Mouse (Mus musculus): Measurements from ENCODE around the gene Fbxo46.
"Not testable (repeated sequence)": the region's sequence is repeated elsewhere in the genome, so short reads cannot be mapped to it uniquely, and the experiment has no call there.

Fbxo46 gene

DNA sequence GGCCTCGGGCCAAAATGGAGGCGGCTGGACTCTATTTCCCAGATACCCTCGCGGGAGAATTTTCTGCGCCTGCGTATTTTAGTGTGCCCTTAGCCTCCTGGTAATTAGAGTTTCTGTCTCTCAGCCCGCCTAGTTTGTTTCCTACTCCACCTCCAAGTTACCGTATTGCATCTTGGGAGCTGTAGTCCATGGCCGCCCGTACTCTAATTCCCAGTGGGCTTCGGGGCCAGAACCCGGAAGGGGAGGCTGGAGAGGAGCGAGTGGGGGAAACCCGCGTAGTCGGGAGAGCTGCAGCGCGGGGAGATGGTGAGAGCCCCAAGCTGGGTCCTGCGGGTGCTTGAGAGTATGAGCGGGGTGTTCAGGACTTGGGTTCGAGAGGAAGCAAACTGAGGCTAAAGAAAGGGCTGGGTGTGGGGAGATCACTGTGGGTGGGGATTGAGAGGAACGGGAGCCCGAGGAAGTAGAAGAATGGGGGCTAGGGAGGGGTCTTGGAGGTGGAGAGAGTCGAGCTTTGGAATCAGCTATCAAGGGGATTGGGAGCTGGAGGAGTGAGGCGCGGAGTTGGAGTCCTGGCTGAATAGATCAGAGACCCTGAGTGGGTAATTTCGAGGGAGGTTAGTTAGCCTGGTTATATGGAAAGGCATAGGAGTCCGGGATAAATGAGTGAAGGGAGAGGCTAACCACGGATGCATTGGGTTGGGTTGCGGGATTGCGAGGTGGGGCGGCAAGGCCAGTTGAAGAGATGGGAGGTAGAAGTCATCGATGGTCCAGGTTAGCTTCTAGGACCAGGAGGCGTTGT, at the start of gene Fbxo46:
TSS of gene Fbxo46 (plus strand) at position 229 of the 799 bp plus-strand sequence.
- DNase-seq (ENCODE audit: low spot score), result peak; percentile 95

DNA sequence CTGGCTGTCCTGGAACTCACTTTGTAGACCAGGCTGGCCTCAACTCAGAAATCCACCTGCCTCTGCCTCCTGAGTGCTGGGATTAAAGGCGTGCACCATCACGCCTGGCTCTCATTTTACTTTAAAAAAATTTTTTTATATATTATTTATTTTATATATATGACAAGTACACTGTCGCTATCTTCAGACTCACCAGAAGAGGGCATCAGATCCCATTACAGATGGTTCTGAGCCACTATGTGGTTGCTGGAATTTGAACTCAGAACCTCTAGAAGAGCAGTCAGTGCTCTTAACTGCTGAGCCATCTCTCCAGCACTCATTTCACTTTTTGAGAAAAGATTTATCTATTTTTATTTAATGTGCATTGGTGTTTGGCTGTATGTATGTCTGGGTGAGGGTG, 48.6 kb upstream of the Fbxo46 start:
- DNase-seq (ENCODE audit: low spot score), result not testable (repeated sequence)

DNA sequence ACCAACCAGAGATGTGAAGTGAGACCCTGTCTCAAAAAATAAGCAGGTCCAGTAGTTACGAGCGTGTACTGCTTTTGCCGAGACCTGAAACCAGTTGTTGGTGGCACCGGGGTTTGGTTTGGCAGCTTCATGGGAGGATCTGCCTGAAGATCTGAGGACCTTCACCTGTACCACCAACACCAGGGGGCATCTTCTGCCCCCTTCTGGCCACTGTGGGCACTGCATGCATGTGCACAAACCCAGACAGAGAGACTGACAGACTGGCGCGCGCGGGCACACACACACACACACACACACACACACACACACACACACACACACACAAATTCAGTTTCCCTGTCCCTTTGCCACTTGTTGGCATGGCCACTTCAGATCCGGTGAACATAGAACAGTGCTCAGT, 46.2 kb upstream of the Fbxo46 start:
- DNase-seq (ENCODE audit: low spot score), result peak; percentile 55

DNA sequence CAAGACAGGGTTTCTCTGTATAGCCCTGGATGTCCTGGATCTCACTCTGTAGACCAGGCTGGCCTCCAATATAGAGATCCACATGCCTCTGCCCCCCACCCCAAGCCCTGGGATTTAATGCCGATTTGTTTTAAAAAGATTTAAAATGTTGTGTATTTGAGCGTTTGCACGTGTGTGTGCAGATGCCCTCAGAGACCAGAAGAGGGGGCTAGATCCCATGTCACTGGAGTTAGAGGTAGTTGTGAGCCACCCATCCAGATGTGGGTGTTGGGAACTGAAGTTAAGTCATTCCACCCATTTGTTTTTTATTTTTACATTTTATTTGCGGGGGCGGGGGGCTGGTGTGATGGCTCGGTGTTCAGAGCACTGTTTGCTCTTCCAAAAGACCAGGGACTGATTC, 45.2 kb upstream of the Fbxo46 start:
- no peak for DNase-seq (ENCODE audit: low spot score)

DNA sequence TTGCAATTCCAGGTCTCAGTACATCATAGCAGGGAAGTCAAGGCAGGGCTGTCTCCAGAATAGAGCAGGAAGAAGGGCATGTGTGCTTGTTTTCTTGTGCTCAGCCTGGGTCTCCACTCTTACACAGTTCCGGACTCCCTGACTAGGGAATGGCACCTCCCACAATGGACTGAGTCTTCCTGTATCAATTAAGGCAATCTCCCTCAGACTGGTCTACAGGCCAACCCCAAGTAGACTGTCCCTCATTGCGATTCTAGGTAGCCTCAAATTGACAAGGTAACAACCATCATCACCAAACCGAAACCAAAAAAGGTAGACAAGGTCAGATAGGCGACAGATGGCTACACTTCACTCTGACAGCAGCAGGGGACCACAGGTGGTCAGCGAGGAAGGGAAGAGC, 44.4 kb upstream of the Fbxo46 start:
- peak; percentile 6 for DNase-seq (ENCODE audit: low spot score)

DNA sequence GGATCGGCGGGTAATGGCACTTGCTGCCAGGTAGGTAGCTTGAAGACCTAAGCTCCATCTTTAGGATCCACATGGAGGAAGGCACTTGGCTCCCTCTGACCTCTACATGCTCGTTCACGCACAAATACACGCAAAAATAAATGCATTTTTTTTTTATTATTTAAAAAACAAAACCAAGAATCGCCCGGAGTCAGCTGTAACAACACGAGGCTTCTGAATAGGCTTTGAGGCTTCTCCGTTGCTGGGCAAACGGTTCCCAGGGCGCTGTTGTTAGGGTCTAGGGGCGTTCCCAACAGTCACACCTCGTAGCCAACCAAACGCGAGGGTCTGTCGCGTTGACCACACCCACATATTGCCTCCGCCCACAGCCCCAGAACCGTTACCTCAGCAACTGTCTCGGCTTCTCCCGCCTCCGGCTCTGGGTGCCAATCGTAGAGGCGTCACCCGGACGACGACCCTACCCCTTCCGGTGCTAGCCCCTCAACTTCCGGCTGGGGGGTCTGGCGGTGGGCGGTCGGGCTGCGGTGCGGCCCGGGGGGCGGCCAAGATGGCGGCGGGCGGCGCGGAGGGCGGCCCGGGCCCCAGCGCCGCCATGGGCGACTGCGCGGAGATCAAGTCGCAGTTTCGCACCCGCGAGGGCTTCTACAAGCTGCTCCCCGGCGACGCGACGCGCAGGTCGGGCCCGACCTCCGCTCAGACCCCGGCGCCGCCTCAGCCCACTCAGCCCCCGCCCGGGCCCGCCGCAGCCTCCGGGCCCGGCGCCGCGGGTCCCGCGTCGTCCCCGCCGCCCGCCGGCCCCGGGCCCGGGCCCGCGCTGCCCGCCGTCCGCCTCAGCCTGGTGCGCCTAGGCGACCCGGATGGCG, 43.7 kb upstream of the Fbxo46 start, which contains the start of gene Dmwd:
TSS of gene Dmwd (plus strand) at position 505 of the 863 bp plus-strand sequence.
- DNase-seq (ENCODE audit: low spot score), result peak; percentile 99

DNA sequence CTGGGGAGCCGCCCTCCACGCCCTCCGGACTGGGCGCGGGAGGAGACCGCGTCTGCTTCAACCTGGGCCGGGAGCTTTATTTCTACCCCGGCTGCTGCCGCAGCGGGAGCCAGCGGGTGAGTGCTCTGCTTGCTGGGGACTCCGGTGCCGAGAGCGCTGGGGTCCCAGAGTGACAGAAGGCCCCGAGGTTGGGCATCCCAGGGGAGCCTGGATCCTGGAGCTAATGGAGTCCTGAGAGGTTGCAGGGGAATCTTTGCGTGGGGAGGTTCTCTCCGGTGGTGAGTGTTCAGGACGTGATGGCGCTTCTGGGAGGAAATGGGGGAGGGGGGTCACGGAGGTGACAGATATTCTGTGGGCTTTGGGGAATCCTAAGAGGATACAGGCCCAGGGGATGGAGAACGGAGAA, 43.1 kb upstream of the Fbxo46 start:
- DNase-seq (ENCODE audit: low spot score), result peak; percentile 58

DNA sequence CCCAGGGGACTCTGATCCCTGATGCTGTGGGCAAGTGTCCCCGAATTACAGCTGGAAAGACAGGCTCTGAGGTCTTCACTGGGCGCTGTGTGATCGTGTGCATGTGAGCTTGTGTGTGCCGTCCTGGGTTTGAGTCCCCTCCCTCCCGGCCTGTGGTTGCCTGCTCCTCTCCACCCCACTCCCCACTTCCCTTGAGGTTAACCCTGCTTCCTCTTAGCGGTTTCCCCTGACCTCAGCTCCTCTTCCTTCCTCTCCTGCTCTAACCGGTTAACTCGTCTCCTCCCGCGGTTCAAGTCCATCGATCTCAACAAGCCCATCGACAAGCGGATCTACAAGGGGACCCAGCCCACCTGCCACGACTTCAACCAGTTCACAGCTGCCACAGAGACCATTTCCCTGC, 41.9 kb upstream of the Fbxo46 start:
- no peak for DNase-seq (ENCODE audit: low spot score)

DNA sequence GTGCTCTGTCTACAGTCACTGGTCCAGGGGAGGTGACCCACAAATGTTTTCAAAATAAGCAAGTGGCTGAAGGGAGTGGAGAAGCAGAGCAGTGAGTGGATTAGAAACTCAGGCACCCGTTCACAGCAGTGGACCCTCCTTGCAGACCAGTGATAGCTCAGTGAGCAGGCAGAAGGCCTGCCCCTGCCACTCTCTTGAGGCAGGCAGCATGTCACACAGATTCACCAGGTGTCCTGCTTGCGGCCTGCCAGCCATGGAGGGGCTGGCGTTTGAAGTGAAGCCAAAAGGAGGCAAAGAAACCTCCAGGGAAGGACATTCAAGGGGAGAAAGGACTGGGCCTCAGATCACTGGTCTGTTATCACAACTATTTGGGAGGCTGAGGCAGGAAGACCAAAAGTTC, 40.9 kb upstream of the Fbxo46 start:
- DNase-seq (ENCODE audit: low spot score), result peak; percentile 48

DNA sequence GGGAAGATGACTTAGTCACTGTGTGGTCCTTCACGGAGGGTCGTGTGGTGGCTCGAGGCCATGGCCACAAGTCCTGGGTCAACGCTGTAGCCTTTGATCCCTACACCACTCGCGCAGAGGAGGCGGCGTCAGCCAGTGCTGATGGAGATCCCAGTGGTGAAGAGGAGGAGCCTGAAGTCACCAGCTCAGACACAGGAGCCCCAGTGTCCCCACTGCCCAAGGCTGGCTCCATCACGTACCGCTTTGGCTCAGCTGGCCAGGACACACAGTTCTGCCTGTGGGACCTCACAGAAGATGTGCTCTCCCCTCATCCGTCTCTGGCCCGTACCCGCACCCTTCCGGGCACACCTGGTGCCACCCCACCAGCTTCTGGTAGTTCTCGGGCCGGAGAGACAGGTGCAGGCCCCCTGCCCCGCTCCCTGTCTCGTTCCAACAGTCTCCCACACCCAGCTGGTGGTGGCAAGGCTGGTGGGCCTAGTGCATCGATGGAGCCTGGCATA, 39.2 kb upstream of the Fbxo46 start:
- peak; percentile 11 for DNase-seq (ENCODE audit: low spot score)

DNA sequence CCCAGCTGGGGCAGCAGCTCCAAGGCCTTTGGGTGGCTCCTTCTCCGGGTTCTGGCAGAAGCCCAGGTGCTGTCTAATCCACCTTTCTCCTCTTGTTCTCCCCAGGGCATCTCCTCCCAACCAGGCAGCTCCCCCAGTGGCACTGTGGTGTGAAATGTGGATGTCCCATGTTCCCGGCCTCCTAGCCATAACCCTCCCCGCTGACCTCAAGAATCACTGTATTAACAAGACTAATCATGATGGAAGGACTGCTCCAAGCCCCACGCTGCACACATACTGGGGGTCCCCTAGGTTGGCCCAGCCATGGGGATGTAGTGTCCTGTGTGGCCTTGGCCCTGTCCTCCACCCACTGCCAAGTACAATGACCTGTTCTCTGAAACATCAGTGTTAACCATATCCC, 37.5 kb upstream of the Fbxo46 start:
- DNase-seq (ENCODE audit: low spot score), result peak; percentile 35

DNA sequence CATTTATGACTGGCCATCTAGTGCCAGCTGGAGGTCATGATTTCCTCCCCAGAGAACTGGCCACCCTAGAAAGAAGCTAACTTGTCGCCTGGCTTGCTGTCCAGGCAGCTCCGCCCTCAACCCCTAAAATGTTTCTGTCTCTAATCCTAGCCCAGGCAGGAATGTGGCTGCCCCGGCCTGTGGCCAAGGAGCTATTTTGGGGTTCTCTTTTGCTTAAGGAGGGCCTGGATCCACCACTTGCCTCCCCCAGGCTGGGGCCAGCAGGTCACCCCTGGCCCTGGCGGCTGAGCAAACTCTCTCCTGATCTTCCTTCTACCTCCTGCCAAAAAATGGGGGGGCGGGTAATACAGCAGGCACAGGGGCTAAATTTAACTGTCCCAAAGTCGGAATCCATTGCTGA, 36.6 kb upstream of the Fbxo46 start:
- DNase-seq (ENCODE audit: low spot score), result no peak

DNA sequence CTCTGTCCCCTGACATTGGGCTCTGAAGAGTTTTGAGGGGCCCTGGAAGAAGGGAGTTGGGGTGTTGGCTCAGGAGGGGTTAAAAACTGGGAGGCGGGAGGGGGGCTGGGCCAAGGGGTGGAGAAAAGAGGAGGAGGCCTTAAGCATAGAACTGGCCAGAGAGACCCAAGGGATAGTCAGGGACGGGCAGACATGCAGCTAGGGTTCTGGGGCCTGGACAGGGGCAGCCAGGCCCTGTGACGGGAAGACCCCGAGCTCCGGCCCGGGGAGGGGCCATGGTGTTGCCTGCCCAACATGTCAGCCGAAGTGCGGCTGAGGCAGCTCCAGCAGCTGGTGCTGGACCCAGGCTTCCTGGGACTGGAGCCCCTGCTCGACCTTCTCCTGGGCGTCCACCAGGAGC, 36.0 kb upstream of the Fbxo46 start, which contains the start of gene Dmpk:
TSS of gene Dmpk (plus strand) at position 149 of the 400 bp plus-strand sequence.
- no peak for DNase-seq (ENCODE audit: low spot score)

DNA sequence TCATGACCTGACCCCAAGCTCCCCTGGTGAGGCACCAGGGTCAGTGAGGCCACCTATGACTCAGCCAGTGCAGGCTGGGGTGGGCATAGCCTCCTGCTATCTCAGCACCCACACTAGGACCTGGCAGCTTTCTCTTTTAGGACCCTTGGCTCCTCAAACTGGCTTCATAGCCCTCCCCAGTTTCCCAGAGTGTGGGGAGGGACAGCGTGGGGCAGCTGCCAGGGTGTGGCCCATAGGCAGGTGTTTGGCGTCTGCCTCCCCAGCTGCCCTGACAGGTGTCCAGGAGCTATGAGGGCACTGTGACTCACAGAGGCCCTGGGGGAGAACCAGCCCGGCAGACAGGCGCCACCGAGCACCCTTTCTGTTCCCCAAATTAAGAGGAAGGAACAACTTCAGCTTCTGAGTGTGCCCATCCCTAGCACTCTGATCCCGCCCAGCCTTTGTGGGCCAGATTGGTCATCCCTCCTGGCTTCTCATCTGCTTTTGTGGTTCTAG, 35.3 kb upstream of the Fbxo46 start:
- no peak for DNase-seq (ENCODE audit: low spot score)

DNA sequence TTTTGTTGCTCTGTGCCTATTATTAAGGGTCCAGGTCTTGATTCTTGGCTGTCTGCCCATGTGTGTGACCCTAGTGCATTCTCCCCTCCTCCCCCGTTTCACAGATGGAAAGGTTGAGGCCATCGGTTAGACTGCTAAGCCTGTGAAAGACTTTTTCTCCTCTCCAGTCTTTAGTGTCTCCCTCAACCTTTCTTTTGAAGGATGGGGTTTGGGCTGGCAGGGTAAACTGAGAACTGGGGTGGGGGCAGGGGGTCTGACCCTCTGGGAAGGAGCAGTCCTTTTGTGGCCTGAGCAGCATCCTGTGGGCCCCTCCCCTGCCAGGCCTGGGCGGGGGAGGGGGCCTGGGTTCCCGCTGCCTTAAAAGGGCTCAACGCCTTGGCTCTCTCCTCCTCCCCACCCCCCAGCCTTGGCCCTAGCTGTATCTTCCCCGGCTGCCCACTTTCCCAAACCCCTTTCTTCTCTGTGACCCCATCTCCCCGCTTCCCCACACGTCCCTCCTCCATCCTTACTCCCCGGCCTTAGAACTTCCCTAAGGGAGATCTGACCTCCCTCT, 34.7 kb upstream of the Fbxo46 start:
- DNase-seq (ENCODE audit: low spot score), result no peak

DNA sequence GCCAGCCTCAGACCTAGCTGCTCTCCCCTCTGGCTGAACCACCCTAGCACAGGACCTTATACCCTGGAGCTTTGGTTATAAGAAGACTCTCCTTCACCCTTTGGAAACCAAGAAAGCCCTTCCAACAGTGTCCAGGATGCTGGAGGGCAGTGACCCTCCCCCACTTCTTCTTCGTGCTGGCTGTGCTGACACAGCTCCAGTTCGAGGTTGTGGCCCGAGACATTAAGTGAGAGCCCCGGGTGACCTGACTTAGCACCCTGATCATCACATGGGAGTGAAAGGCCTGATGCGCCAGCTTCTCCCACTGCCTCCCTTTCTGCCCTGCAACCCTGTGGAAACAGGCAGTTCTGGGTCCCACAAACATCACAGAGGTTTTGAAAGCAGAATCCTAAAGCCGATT, 34.2 kb upstream of the Fbxo46 start:
- no peak for DNase-seq (ENCODE audit: low spot score)

DNA sequence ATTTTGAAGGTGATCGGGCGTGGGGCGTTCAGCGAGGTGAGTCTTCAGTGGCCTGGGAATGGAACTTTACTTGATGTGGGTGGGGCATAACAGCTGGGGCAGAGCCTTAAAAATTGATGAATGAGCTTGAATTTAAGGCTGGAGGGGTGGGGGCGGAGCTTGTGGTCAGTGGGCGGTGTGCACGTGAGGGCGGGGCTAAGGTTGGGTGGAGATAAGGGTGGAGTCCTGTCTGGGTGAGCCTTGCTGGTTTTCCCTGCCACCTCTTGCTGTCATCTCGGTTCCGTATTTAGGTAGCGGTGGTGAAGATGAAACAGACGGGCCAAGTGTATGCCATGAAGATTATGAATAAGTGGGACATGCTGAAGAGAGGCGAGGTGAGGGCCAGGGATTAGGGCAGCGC, 33.6 kb upstream of the Fbxo46 start:
- no peak for DNase-seq (ENCODE audit: low spot score)

DNA sequence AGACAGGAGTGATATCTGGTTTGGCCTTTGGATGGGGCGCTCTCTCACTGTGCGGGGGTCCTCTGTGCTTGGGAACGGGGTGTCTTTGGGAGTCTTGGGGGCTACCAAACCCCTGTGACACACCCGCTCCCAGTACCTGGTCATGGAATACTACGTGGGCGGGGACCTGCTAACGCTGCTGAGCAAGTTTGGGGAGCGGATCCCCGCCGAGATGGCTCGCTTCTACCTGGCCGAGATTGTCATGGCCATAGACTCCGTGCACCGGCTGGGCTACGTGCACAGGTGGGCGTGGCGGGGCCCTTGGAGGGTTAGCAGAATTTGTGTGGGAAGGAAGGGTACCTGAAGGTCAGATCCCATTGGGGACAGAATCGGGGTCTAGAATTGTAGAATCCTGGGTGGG, 32.9 kb upstream of the Fbxo46 start:
- DNase-seq (ENCODE audit: low spot score), result no peak

DNA sequence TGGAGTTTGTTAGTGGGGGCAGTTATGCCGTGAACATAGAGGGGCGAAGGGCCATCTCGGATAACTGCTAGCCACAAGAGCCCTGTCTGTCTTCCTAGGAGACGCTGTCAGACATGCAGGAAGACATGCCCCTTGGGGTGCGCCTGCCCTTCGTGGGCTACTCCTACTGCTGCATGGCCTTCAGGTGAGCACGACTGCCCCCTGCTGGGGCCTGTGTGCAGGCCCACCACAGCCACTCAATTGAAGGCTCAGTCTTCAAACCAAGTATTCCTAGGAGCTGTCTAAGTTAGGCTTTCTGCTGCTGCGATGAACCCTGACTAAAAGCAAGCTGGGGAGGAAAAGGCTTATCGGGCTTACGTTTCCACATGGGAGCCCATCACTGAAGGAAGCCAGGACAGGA, 30.8 kb upstream of the Fbxo46 start:
- DNase-seq (ENCODE audit: low spot score), result no peak

DNA sequence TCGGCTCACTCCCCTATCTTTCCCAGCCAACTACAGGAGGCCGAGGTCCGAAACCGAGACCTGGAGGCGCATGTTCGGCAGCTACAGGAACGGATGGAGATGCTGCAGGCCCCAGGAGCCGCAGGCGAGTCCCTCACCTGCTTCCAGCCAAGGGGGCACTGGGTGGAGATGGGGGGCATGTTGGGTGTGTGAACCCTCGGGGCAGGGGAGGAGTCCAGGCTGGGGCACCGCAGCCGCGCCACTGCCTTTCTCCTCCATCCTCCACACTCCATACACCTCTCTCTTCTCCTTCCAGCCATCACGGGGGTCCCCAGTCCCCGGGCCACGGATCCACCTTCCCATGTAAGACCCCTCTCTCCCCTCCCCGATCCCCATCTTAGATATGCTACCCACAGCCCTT, 27.7 kb upstream of the Fbxo46 start:
- DNase-seq (ENCODE audit: low spot score), result no peak

DNA sequence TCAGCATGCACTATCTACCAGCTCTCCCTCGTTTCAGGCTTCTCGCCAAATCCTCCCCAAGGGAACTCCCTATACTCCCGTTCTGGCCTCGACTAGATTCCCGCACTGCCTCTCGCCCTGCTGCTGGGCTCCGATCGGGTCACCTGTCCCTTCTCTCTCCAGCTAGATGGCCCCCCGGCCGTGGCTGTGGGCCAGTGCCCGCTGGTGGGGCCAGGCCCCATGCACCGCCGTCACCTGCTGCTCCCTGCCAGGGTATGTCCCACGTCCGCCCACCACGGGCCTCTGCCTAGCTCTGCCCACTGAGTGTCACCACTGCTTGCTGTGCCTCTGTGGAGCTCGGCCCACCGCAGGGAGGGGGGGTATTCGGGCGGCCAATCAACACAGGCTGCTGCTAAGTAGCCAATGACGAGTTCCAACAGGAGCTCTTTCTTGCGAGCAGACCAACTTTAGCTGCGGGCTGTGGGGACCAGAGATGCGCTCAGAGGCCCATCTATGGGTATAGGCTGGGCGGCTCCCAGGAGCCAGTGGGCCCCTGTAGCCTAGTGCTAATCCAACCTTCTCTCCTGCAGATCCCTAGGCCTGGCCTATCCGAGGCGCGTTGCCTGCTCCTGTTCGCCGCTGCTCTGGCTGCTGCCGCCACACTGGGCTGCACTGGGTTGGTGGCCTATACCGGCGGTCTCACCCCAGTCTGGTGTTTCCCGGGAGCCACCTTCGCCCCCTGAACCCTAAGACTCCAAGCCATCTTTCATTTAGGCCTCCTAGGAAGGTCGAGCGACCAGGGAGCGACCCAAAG, 27.1 kb upstream of the Fbxo46 start:
- DNase-seq (ENCODE audit: low spot score), result peak; percentile 72

DNA sequence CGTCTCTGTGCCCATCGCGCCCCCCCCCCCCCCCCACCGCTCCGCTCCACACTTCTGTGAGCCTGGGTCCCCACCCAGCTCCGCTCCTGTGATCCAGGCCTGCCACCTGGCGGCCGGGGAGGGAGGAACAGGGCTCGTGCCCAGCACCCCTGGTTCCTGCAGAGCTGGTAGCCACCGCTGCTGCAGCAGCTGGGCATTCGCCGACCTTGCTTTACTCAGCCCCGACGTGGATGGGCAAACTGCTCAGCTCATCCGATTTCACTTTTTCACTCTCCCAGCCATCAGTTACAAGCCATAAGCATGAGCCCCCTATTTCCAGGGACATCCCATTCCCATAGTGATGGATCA, 26.5 kb upstream of the Fbxo46 start:
- DNase-seq (ENCODE audit: low spot score), result peak; percentile 75

All from testis, postnatal 14 days (tissue).